Mouse (Mus musculus): ENCODE results near the gene Wbp4. TPM values are rescaled to one million over a fixed set of nuclear protein-coding genes. Genes with fewer than 3 reads are reported as not detected.
A peak's percentile ranks its signal among the peaks of the same experiment; 100 is the strongest.

Gene Wbp4
- polyA plus RNA-seq, 1 experiment from 2014 or later, result 61.1 TPM

GRCm38 (mm10) chr14:79520612-79521011, 39.3 kb upstream of the Wbp4 start:
- H3K9me3 ChIP-seq (ENCODE audit: control insufficient read depth, low read length), result no peaks in the 10 kb centered on the region
- ATAC-seq (ENCODE audit: low FRiP score) (no peak), DNase-seq (ENCODE audit: low spot score, missing footprints) (no peak)
- H3K9ac ChIP-seq (ENCODE audit: low read length), result no peak overlapping the region
- H3K27me3 ChIP-seq (ENCODE audit: control insufficient read depth, insufficient read depth, low read length), result no peaks in the 10 kb centered on the region
- H3K36me3 ChIP-seq (ENCODE audit: control insufficient read depth, insufficient read depth, low read length), result no peaks in the 10 kb centered on the region
- no peak overlapping the region for H3K27ac ChIP-seq (ENCODE audit: low read depth, low read length)
- H3K4me2 ChIP-seq, result no peak overlapping the region
- no peaks in the 10 kb centered on the region for H3K4me1 ChIP-seq (ENCODE audit: control insufficient read depth, insufficient read depth, low read length)
- H3K4me3 ChIP-seq (ENCODE audit: low read depth, low read length), result no peak overlapping the region

- DNase-seq (ENCODE audit: low spot score, missing footprints), result no peak
- ATAC-seq (ENCODE audit: low FRiP score), result no peak
- H3K27ac ChIP-seq (ENCODE audit: low read depth, low read length), result no peak overlapping the region
- no peaks in the 10 kb centered on the region for H3K9me3 ChIP-seq (ENCODE audit: control insufficient read depth, low read length)
- no peaks in the 10 kb centered on the region for H3K36me3 ChIP-seq (ENCODE audit: control insufficient read depth, insufficient read depth, low read length)
- H3K4me3 ChIP-seq (ENCODE audit: low read depth, low read length), result no peak overlapping the region
- no peaks in the 10 kb centered on the region for H3K27me3 ChIP-seq (ENCODE audit: control insufficient read depth, insufficient read depth, low read length)
- WGBS, result 63% methylated on average over 1 of the region's 1 CpGs
- no peaks in the 10 kb centered on the region for H3K4me1 ChIP-seq (ENCODE audit: control insufficient read depth, insufficient read depth, low read length)
- no peak overlapping the region for H3K4me2 ChIP-seq
- no peak overlapping the region for H3K9ac ChIP-seq (ENCODE audit: low read length)
These were observed 38.3 kb upstream of the Wbp4 start for GRCm38 (mm10) chr14:79519663-79519975.

- Histone ChIP-seq H3K27me3 (ENCODE audit: control insufficient read depth, insufficient read depth, low read length) (no peaks in the 10 kb centered on the region), H3K9ac (ENCODE audit: low read length) (no peak overlapping the region), H3K9me3 (ENCODE audit: control insufficient read depth, low read length) (no peaks in the 10 kb centered on the region), H3K4me3 (ENCODE audit: low read depth, low read length) (no peak overlapping the region), H3K4me2 (no peak overlapping the region), H3K27ac (ENCODE audit: low read depth, low read length) (no peak overlapping the region), H3K36me3 (ENCODE audit: control insufficient read depth, insufficient read depth, low read length) (no peaks in the 10 kb centered on the region), H3K4me1 (ENCODE audit: control insufficient read depth, insufficient read depth, low read length) (no peaks in the 10 kb centered on the region)
- DNase-seq (ENCODE audit: low spot score, missing footprints), result peak; percentile 23
- no peak for ATAC-seq (ENCODE audit: low FRiP score)
- whole genome bisulfite sequencing, result 78% methylated on average over 19 of the region's 19 CpGs
These were observed 37.7 kb upstream of the Wbp4 start for GRCm38 (mm10) chr14:79518761-79519662.

- H3K27ac ChIP-seq (ENCODE audit: low read depth, low read length), result no peak overlapping the region
- no peak for ATAC-seq (ENCODE audit: low FRiP score)
These were observed 36.8 kb upstream of the Wbp4 start for GRCm38 (mm10) chr14:79518123-79518522.

GRCm38 (mm10) chr14:79517185-79517740, 35.9 kb upstream of the Wbp4 start:
- WGBS, result 91% methylated on average over 8 of the region's 8 CpGs

More at GRCm38 (mm10) chr14:79518123-79518522, 36.8 kb upstream of the Wbp4 start:
- no peaks in the 10 kb centered on the region for H3K36me3 ChIP-seq (ENCODE audit: control insufficient read depth, insufficient read depth, low read length)
- H3K4me1 ChIP-seq (ENCODE audit: control insufficient read depth, insufficient read depth, low read length), result no peaks in the 10 kb centered on the region
- WGBS, result 85% methylated on average over 2 of the region's 2 CpGs
- no peak overlapping the region for H3K4me2 ChIP-seq
- no peaks in the 10 kb centered on the region for H3K27me3 ChIP-seq (ENCODE audit: control insufficient read depth, insufficient read depth, low read length)
- H3K4me3 ChIP-seq (ENCODE audit: low read depth, low read length), result no peak overlapping the region
- no peak for DNase-seq (ENCODE audit: low spot score, missing footprints)
- H3K9me3 ChIP-seq (ENCODE audit: control insufficient read depth, low read length), result no peaks in the 10 kb centered on the region
- no peak overlapping the region for H3K9ac ChIP-seq (ENCODE audit: low read length)

GRCm38 (mm10) chr14:79516751-79517150, 35.4 kb upstream of the Wbp4 start:
- ATAC-seq (ENCODE audit: low FRiP score) (no peak), DNase-seq (ENCODE audit: low spot score, missing footprints) (no peak)
- Histone ChIP-seq H3K4me1 (ENCODE audit: control insufficient read depth, insufficient read depth, low read length) (no peaks in the 10 kb centered on the region), H3K27me3 (ENCODE audit: control insufficient read depth, insufficient read depth, low read length) (no peaks in the 10 kb centered on the region), H3K9ac (ENCODE audit: low read length) (no peak overlapping the region), H3K36me3 (ENCODE audit: control insufficient read depth, insufficient read depth, low read length) (no peaks in the 10 kb centered on the region), H3K27ac (ENCODE audit: low read depth, low read length) (no peak overlapping the region), H3K4me3 (ENCODE audit: low read depth, low read length) (no peak overlapping the region), H3K4me2 (no peak overlapping the region), H3K9me3 (ENCODE audit: control insufficient read depth, low read length) (no peaks in the 10 kb centered on the region)
- 88% methylated on average over 2 of the region's 2 CpGs for WGBS

More at GRCm38 (mm10) chr14:79517185-79517740, 35.9 kb upstream of the Wbp4 start:
- H3K27me3 ChIP-seq (ENCODE audit: control insufficient read depth, insufficient read depth, low read length), result no peaks in the 10 kb centered on the region
- H3K4me1 ChIP-seq (ENCODE audit: control insufficient read depth, insufficient read depth, low read length), result no peaks in the 10 kb centered on the region
- no peak for DNase-seq (ENCODE audit: low spot score, missing footprints)
- no peak overlapping the region for H3K9ac ChIP-seq (ENCODE audit: low read length)
- H3K27ac ChIP-seq (ENCODE audit: low read depth, low read length), result no peak overlapping the region
- no peak overlapping the region for H3K4me2 ChIP-seq
- H3K4me3 ChIP-seq (ENCODE audit: low read depth, low read length), result no peak overlapping the region
- no peak for ATAC-seq (ENCODE audit: low FRiP score)
- no peaks in the 10 kb centered on the region for H3K9me3 ChIP-seq (ENCODE audit: control insufficient read depth, low read length)
- no peaks in the 10 kb centered on the region for H3K36me3 ChIP-seq (ENCODE audit: control insufficient read depth, insufficient read depth, low read length)

GRCm38 (mm10) chr14:79516243-79516610, 34.9 kb upstream of the Wbp4 start:
- H3K4me1 ChIP-seq (ENCODE audit: control insufficient read depth, insufficient read depth, low read length), result no peaks in the 10 kb centered on the region
- no peak overlapping the region for H3K9ac ChIP-seq (ENCODE audit: low read length)
- 87% methylated on average over 5 of the region's 5 CpGs for WGBS
- H3K9me3 ChIP-seq (ENCODE audit: control insufficient read depth, low read length), result no peaks in the 10 kb centered on the region
- H3K4me2 ChIP-seq, result no peak overlapping the region
- no peak overlapping the region for H3K4me3 ChIP-seq (ENCODE audit: low read depth, low read length)
- no peaks in the 10 kb centered on the region for H3K27me3 ChIP-seq (ENCODE audit: control insufficient read depth, insufficient read depth, low read length)
- ATAC-seq (ENCODE audit: low FRiP score) (no peak), DNase-seq (ENCODE audit: low spot score, missing footprints) (no peak)
- no peak overlapping the region for H3K27ac ChIP-seq (ENCODE audit: low read depth, low read length)
- no peaks in the 10 kb centered on the region for H3K36me3 ChIP-seq (ENCODE audit: control insufficient read depth, insufficient read depth, low read length)

- H3K4me3 ChIP-seq (ENCODE audit: low read depth, low read length), result no peak overlapping the region
- H3K27ac ChIP-seq (ENCODE audit: low read depth, low read length), result no peak overlapping the region
- ATAC-seq (ENCODE audit: low FRiP score) (no peak), DNase-seq (ENCODE audit: low spot score, missing footprints) (no peak)
- H3K9ac ChIP-seq (ENCODE audit: low read length), result no peak overlapping the region
- no peaks in the 10 kb centered on the region for H3K4me1 ChIP-seq (ENCODE audit: control insufficient read depth, insufficient read depth, low read length)
- H3K36me3 ChIP-seq (ENCODE audit: control insufficient read depth, insufficient read depth, low read length), result no peaks in the 10 kb centered on the region
- no peaks in the 10 kb centered on the region for H3K27me3 ChIP-seq (ENCODE audit: control insufficient read depth, insufficient read depth, low read length)
- H3K4me2 ChIP-seq, result no peak overlapping the region
- no peaks in the 10 kb centered on the region for H3K9me3 ChIP-seq (ENCODE audit: control insufficient read depth, low read length)
- 81% methylated on average over 8 of the region's 8 CpGs for WGBS
These were observed 34.4 kb upstream of the Wbp4 start for GRCm38 (mm10) chr14:79515511-79516242.

GRCm38 (mm10) chr14:79515100-79515499, 33.8 kb upstream of the Wbp4 start:
- WGBS, result 92% methylated on average over 8 of the region's 8 CpGs
- ATAC-seq (ENCODE audit: low FRiP score), result no peak
- H3K4me3 ChIP-seq (ENCODE audit: low read depth, low read length), result no peak overlapping the region
- H3K27ac ChIP-seq (ENCODE audit: low read depth, low read length), result no peak overlapping the region
- H3K4me1 ChIP-seq (ENCODE audit: control insufficient read depth, insufficient read depth, low read length), result no peaks in the 10 kb centered on the region
- H3K4me2 ChIP-seq, result no peak overlapping the region
- H3K9me3 ChIP-seq (ENCODE audit: control insufficient read depth, low read length), result no peaks in the 10 kb centered on the region
- DNase-seq (ENCODE audit: low spot score, missing footprints), result no peak
- no peak overlapping the region for H3K9ac ChIP-seq (ENCODE audit: low read length)
- H3K36me3 ChIP-seq (ENCODE audit: control insufficient read depth, insufficient read depth, low read length), result no peaks in the 10 kb centered on the region
- H3K27me3 ChIP-seq (ENCODE audit: control insufficient read depth, insufficient read depth, low read length), result no peaks in the 10 kb centered on the region
